Mouse (Mus musculus): ENCODE measurements at regions not wholly inside any gene's neighbourhood (a gene's known extent, or its start where the extent isn't known, plus 50 kb on each side); places are given as distances from the start of the nearest gene placed in this dataset.
A peak's percentile ranks its signal among the peaks of the same experiment; 100 is the strongest.

DNA sequence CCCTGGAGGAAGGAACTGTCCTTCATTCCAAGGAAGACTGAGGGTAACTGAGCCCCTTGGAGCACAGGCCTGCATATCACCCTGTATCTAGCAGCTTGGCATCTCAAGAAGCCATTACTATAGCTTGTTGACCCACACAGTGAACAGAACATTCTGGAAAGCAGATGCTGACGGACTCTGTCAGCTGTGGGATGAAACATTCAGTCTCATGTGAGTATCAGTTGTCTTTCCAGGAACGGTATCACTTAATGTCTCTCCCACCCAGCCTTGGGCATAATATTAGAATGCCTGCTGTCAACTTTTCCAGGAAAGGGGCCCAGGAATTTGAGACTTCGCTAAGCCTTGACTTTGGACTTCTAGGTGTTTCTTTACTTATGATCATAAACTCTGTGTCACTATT lies 76.3 kb upstream of the Egln3 start:
- Histone ChIP-seq H3K27ac (ENCODE audit: insufficient read depth, low read length) (no peak overlapping the region), H3K4me1 (ENCODE audit: control insufficient read depth, insufficient read depth, low read length) (no peaks in the 10 kb centered on the region), H3K27me3 (ENCODE audit: control insufficient read depth, insufficient read depth, low read length) (no peaks in the 10 kb centered on the region; the same call in 1 of the 2 replicates), H3K4me3 (replicated peaks; ENCODE audit: insufficient read depth, low read depth, low read length) (no peak overlapping the region)
- 89% methylated on average over 3 of the region's 3 CpGs for WGBS
- no peak for DNase-seq
- TF ChIP-seq POLR2A (IDR thresholded peaks at IDR 0.05; ENCODE audit: borderline replicate concordance, insufficient read depth, low read length): no peak
- TF ChIP-seq CTCF (IDR thresholded peaks at IDR 0.05; ENCODE audit: borderline replicate concordance, insufficient read depth, low read depth, low read length): no peak

DNA sequence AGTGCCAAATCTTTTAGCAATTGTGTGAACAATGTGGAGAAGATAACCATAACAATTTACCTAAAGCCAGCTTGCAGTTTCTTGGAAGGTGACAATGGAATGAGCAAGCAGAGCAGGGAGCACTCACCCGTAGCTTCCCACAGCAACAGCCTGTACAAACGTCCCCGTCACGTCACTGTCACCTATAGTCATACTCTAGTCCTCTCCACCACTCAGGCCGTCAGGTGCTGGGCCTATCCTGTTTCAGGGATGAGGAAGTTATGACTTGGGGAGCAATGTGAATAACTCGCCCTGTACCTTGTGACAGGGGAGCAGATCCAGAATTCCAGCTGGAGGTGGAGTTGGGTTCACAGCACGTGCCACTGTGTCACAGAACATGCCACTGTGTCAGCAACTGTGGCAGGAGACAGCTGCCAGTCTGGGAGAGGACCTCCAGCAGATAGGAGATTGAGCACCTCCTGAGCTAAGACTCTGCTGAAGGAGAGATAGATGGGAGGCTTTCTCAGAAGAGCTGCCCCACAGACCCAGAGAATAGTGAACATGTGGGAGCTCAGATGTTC lies 73.4 kb upstream of the Egln3 start:
- 81% methylated on average over 7 of the region's 7 CpGs for WGBS
- TF ChIP-seq POLR2A (IDR thresholded peaks at IDR 0.05; ENCODE audit: borderline replicate concordance, insufficient read depth, low read length): no peak
- TF ChIP-seq CTCF (IDR thresholded peaks at IDR 0.05; ENCODE audit: borderline replicate concordance, insufficient read depth, low read depth, low read length): no peak
- H3K27ac ChIP-seq (ENCODE audit: insufficient read depth, low read length): no peak overlapping the region
- no peaks in the 10 kb centered on the region; the same call in 1 of the 2 replicates for H3K27me3 ChIP-seq (ENCODE audit: control insufficient read depth, insufficient read depth, low read length)
- no peak overlapping the region for H3K4me3 ChIP-seq (replicated peaks; ENCODE audit: insufficient read depth, low read depth, low read length)
- DNase-seq: no peak
- no peaks in the 10 kb centered on the region for H3K4me1 ChIP-seq (ENCODE audit: control insufficient read depth, insufficient read depth, low read length)

DNA sequence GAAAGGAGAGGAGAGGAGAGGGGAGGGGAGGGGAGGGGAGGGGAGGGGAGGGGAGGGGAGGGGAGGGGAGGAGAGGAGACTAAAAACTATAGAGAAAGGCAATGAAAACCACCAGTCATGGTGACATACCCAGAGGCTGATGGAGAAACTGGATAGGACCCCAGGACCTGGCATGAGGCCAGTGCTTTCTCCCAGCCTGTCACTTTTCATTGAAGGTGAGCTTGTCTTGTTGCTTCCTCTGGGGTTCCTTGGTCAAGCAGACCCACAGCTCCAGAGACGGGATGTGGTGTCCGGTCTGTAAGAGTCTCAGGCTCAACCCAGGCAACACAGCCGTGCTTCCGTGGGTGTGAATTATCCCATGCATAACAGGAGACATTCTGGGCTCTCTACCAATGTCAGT lies 69.8 kb upstream of the Egln3 start:
- Histone ChIP-seq H3K27ac (ENCODE audit: insufficient read depth, low read length) (no peak overlapping the region), H3K4me3 (replicated peaks; ENCODE audit: insufficient read depth, low read depth, low read length) (no peak overlapping the region), H3K27me3 (ENCODE audit: control insufficient read depth, insufficient read depth, low read length) (no peaks in the 10 kb centered on the region), H3K4me1 (ENCODE audit: control insufficient read depth, insufficient read depth, low read length) (no peaks in the 10 kb centered on the region)
- WGBS: 43% methylated on average over 4 of the region's 4 CpGs
- DNase-seq: no peak
- TF ChIP-seq POLR2A (IDR thresholded peaks at IDR 0.05; ENCODE audit: borderline replicate concordance, insufficient read depth, low read length): no peak
- TF ChIP-seq CTCF (IDR thresholded peaks at IDR 0.05; ENCODE audit: borderline replicate concordance, insufficient read depth, low read depth, low read length): no peak

DNA sequence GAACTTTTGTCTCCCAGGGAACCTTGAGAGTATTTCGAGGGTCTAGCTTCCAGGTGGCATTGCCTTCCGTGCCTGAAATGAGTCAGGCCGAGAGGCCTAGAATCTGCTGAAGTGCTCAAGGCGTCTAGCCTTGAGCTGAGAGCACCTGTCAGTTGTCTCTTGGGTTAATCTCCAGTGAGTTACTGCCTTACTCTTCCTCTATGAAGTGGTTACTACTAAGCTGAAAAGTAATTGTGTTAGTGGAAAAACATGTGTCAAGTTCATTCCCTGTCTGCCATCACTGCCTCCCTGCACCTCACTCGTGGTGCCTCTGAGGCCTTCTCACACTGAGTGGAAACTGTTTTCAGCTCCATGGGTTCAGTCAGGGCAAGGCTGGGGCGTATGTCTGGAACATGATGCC lies 69.0 kb upstream of the Egln3 start:
- Histone ChIP-seq H3K4me3 (replicated peaks; ENCODE audit: insufficient read depth, low read depth, low read length) (no peak overlapping the region), H3K27ac (ENCODE audit: insufficient read depth, low read length) (no peak overlapping the region), H3K27me3 (ENCODE audit: control insufficient read depth, insufficient read depth, low read length) (no peaks in the 10 kb centered on the region), H3K4me1 (ENCODE audit: control insufficient read depth, insufficient read depth, low read length) (no peaks in the 10 kb centered on the region)
- no peak for DNase-seq
- TF ChIP-seq CTCF (IDR thresholded peaks at IDR 0.05; ENCODE audit: borderline replicate concordance, insufficient read depth, low read depth, low read length): no peak
- 67% methylated on average over 6 of the region's 6 CpGs for WGBS

DNA sequence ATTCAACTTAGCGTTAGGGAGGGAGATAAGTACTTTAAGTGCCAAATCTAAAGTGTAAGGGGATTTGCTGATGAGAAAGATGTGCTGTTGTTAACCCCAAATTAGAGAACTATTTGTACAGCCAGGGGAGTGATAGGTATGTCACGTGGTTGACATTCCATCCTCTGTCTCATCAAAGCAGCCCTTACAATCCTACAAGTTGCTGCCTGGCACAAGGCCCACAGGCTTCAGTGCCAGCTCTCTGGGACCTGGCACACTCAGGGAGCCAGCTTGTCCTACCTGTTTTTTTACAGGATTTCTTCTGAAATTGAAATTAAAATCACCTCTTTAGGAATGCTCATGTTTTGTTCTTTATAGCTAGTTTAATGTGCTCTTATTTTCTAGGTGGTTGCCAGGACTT lies 68.6 kb upstream of the Egln3 start:
- no peaks in the 10 kb centered on the region for H3K4me1 ChIP-seq (ENCODE audit: control insufficient read depth, insufficient read depth, low read length)
- no peaks in the 10 kb centered on the region for H3K27me3 ChIP-seq (ENCODE audit: control insufficient read depth, insufficient read depth, low read length)
- H3K27ac ChIP-seq (ENCODE audit: insufficient read depth, low read length): no peak overlapping the region
- DNase-seq: peak; percentile 32 to 47
- 22% methylated on average over 2 of the region's 2 CpGs for WGBS
- TF ChIP-seq POLR2A (IDR thresholded peaks at IDR 0.05; ENCODE audit: borderline replicate concordance, insufficient read depth, low read length) (no peak), CTCF (IDR thresholded peaks at IDR 0.05; ENCODE audit: borderline replicate concordance, insufficient read depth, low read depth, low read length) (no peak)
- H3K4me3 ChIP-seq (replicated peaks; ENCODE audit: insufficient read depth, low read depth, low read length): no peak overlapping the region

DNA sequence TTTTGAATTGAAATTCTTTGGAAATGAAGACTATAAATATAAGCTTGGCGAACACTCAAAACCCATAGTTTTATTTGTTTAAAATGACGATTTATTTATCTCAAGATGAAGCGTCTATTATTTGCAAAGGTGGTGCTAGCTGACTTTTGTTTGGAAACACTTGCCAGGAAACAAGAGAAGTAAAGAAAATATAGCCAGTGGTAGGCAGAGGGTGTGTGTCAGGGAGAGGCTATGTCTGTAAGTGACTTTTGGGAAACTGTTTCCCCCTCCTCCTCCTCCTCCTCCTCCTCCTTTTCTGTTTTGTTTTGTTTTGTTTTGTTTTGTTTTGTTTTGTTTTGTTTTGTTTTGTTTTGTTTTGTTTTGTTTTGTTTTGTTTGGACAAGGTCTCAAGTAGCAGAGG lies 62.2 kb upstream of the Egln3 start:
- Histone ChIP-seq H3K4me1 (ENCODE audit: control insufficient read depth, insufficient read depth, low read length) (no peaks in the 10 kb centered on the region), H3K27me3 (ENCODE audit: control insufficient read depth, insufficient read depth, low read length) (no peaks in the 10 kb centered on the region), H3K27ac (ENCODE audit: insufficient read depth, low read length) (no peak overlapping the region), H3K4me3 (replicated peaks; ENCODE audit: insufficient read depth, low read depth, low read length) (no peak overlapping the region)
- no peak for TF ChIP-seq CTCF (IDR thresholded peaks at IDR 0.05; ENCODE audit: borderline replicate concordance, insufficient read depth, low read depth, low read length)
- WGBS: 96% methylated on average over 3 of the region's 3 CpGs
- DNase-seq: no peak

DNA sequence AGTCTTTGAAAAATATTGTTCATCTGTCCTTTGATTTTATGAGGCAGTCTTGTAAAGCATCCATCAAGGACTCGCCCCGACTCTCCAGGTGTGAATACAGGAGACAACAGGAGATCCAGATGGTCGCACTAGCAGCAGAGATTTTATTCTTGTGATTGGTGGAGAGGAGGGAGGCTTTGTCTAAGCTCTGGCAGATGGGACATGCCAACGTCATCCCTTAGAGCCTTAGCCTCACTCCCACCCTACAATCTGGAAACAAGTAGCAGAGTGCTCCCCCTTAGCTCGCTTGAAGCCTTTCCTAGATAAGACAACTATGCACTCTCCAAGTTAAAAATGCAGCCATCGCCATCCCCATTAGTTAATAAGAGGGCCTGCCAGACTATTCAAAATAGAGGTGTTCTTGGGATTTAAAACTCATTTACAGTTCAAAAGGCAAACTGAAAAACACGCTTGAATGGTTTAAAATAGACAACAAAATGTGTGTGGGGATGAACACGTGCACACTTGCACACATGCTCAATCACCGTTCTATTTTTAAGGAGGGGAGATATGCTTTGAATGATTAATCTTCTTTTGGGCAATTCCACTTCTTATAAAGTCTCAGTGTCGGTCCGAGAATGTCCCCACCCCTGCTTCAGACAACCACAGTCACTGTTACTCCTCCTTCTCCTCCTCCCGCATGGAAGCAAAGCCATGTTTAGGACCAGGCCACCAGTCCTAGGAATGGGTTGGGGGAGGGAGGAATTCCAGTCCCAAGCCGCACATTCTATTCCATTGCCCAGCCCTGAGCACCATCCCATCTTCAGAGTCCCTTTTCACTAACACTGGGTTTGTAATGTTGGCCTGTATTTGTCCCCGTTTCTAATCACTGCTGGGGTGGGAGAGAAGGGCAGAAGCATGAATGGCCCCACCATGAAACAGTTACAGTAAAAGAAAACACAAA lies 61.5 kb upstream of the Egln3 start:
- Histone ChIP-seq H3K27ac (ENCODE audit: insufficient read depth, low read length) (no peak overlapping the region), H3K4me3 (replicated peaks; ENCODE audit: insufficient read depth, low read depth, low read length) (no peak overlapping the region), H3K4me1 (ENCODE audit: control insufficient read depth, insufficient read depth, low read length) (no peaks in the 10 kb centered on the region; the same call in 1 of the 2 replicates), H3K27me3 (ENCODE audit: control insufficient read depth, insufficient read depth, low read length) (no peaks in the 10 kb centered on the region)
- WGBS: 84% methylated on average over 14 of the region's 14 CpGs
- no peak for TF ChIP-seq CTCF (IDR thresholded peaks at IDR 0.05; ENCODE audit: borderline replicate concordance, insufficient read depth, low read depth, low read length)
- no peak for TF ChIP-seq POLR2A (IDR thresholded peaks at IDR 0.05; ENCODE audit: borderline replicate concordance, insufficient read depth, low read length)
- no peak for DNase-seq

DNA sequence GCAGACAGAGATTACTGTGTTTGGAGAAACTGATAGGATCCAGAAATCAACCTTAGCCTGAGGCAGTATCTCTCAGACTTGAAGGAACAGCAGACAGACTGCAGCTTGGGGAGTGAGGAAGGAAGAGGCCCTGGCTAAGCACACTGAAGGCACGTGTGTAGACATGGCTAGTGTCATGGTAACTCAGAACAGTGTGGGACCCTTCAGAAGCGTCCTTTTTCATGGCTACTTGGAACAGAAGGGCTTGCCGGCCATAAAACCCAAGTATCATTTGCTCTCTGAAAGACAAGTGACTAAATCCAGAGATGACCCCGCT lies 60.7 kb upstream of the Egln3 start:
- DNase-seq: no peak
- 83% methylated on average over 4 of the region's 4 CpGs for whole genome bisulfite sequencing
- H3K27me3 ChIP-seq (ENCODE audit: control insufficient read depth, insufficient read depth, low read length): no peaks in the 10 kb centered on the region
- no peak overlapping the region for H3K4me3 ChIP-seq (replicated peaks; ENCODE audit: insufficient read depth, low read depth, low read length)
- TF ChIP-seq POLR2A (IDR thresholded peaks at IDR 0.05; ENCODE audit: borderline replicate concordance, insufficient read depth, low read length): no peak
- TF ChIP-seq CTCF (IDR thresholded peaks at IDR 0.05; ENCODE audit: borderline replicate concordance, insufficient read depth, low read depth, low read length): no peak
- no peak overlapping the region for H3K27ac ChIP-seq (ENCODE audit: insufficient read depth, low read length)
- H3K4me1 ChIP-seq (ENCODE audit: control insufficient read depth, insufficient read depth, low read length): no peaks in the 10 kb centered on the region; the same call in 1 of the 2 replicates

Data from cerebellum, adult 2 months (tissue).